Mouse (Mus musculus) forebrain, embryonic 12.5 days (tissue): Measurements from ENCODE around the gene Zmiz1. TPM values are rescaled to one million over a fixed set of nuclear protein-coding genes. Genes with fewer than 3 reads are reported as not detected.

ENCODE experiments used
- ATAC-seq: fragments of 200-750 bp; cut with Nextera tagmentation; 2 replicates; pipeline ENCODE4 v1.8.0; 2017; ENCODE audit warnings: moderate TSS enrichment; ENCODE audit not compliant: low FRiP score
- H3K27ac ChIP-seq: fragments of 300-500 bp; sonication (generic); 2 replicates; pipeline ENCODE4 v1.5.1; 2016; ENCODE audit warnings: mild to moderate bottlenecking
- H3K27me3 ChIP-seq: fragments of 300-500 bp; sonication (generic); 2 replicates; pipeline ENCODE4 v1.6.1; 2016; ENCODE audit warnings: mild to moderate bottlenecking
- H3K36me3 ChIP-seq: fragments of 300-500 bp; sonication (generic); replicated peaks from 2 replicates; pipeline ENCODE4 v1.6.1; 2016; ENCODE audit warnings: mild to moderate bottlenecking
- H3K4me1 ChIP-seq: fragments of 300-500 bp; sonication (generic); 2 replicates; pipeline ENCODE4 v1.6.1; 2016
- H3K4me2 ChIP-seq: fragments of 300-500 bp; sonication (generic); 2 replicates; pipeline ENCODE4 v1.6.1; 2016; ENCODE audit warnings: mild to moderate bottlenecking, moderate library complexity
- H3K4me3 ChIP-seq: fragments of 300-500 bp; sonication (generic); replicated peaks from 2 replicates; pipeline ENCODE4 v1.5.1; 2016; ENCODE audit warnings: mild to moderate bottlenecking
- H3K9ac ChIP-seq: fragments of 300-500 bp; sonication (generic); 2 replicates; pipeline ENCODE4 v1.6.1; 2016; ENCODE audit warnings: mild to moderate bottlenecking
- H3K9me3 ChIP-seq: fragments of 300-500 bp; sonication (generic); 2 replicates; pipeline ENCODE4 v1.6.1; 2016
- WGBS: fragments of 180-500 bp; shearing (Covaris S2); methylation state at CpG from one replicate; pipeline ENCODE4 v1.1.7; 2016; 5-methylcytosine and 5-hydroxymethylcytosine counted together
- polyA plus RNA-seq: library from polyadenylated mRNA; unstranded; fragments of >200 nt; fragmentation: Nextera tagmentation; extraction: Ambion mirVana; gene quantifications from 2 replicates; pipeline ENCODE4 v1.2.1, GENCODE M21; 2016

Gene Zmiz1
- 64.1 and 68.3 TPM in 2 replicates for polyA plus RNA-seq

GRCm38 (mm10) chr14:25459016-25459393 is at the start of gene Zmiz1:
Gene Zmiz1, plus strand, starts transcription at chr14:25459185.
- no peaks in the 10 kb centered on the region for H3K9me3 ChIP-seq
- peak within 1 kb of the TSS; percentile 100 for H3K27ac ChIP-seq
- peak; percentile 52 for ATAC-seq
- H3K36me3 ChIP-seq: no peaks in the 10 kb centered on the region
- WGBS: under 1% methylated on average over 42 of the region's 42 CpGs
- H3K4me2 ChIP-seq: peak within 1 kb of the TSS; percentile 98
- no peaks in the 10 kb centered on the region for H3K27me3 ChIP-seq
- peak within 1 kb of the TSS; percentile 99 for H3K9ac ChIP-seq
- peak within 1 kb of the TSS; percentile 97 for H3K4me3 ChIP-seq
- peaks cover 60% of the 10 kb centered on the region for H3K4me1 ChIP-seq

DNA sequence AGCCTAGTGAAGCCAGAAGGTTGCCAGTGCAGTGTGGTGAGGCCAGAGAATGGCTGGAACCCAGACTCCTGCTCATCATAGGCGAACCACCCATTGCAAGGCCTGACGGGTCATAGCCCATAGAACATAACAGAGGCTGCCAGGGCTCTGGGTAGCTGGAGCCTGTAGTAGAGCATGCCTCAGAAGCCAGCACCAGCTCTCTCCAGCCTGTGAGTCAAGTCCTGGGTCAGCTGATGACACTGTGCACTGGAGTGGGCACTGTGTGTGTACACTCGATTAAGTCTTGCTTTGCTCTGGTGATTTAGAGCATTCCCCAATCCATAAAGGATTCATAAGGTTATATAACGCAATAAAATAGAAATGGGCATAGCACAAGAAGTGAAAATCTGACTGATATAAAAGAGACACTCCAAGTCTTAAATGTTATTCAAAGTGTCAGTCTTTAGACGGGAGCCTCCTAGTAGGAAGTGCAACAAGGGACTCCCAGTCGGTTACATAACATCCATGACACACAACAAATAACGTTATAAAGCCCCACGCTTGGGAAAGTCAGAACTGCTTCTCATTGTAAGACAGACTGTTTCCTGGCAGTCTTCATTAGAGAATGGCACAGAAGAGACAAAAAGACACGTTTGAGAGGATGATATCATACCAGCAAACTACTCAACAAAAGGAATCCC is 47.0 kb upstream of the Zmiz1 start:
- no peak overlapping the region for H3K27ac ChIP-seq
- 89% methylated on average over 9 of the region's 9 CpGs for WGBS

DNA sequence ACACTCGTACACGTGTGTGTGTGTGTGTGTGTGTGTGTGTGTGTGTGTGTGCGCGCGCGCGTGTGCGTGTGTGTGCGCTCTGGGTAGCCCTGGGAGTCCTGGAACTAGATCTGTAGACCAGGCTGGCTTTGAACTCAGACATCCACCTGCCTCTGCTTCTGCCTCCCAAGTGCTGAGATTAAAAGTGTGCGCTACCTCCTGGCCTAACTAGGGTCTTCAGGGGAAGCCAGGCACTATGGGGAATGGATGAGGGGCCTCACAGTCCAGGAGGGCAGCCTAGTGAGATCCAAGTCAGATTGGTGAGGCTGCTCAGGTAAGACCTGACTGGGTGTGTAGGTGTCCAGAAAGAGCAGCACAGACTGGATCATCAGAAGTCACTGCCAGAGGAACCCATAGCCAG is 46.2 kb upstream of the Zmiz1 start:
- H3K27ac ChIP-seq: no peak overlapping the region
- H3K4me2 ChIP-seq: no peak overlapping the region
- H3K9ac ChIP-seq: no peak overlapping the region
- no peak overlapping the region for H3K4me3 ChIP-seq
- 91% methylated on average over 10 of the region's 10 CpGs for WGBS
- ATAC-seq: no peak
- H3K27me3 ChIP-seq: no peaks in the 10 kb centered on the region
- H3K4me1 ChIP-seq: peaks cover 3% of the 10 kb centered on the region; the same call in 1 of the 2 replicates
- no peaks in the 10 kb centered on the region for H3K36me3 ChIP-seq
- H3K9me3 ChIP-seq: no peaks in the 10 kb centered on the region

More for the DNA sequence above, 47.0 kb upstream of the Zmiz1 start:
- H3K9ac ChIP-seq: no peak overlapping the region
- no peaks in the 10 kb centered on the region for H3K27me3 ChIP-seq
- H3K4me2 ChIP-seq: no peak overlapping the region
- peaks cover 6% of the 10 kb centered on the region; the same call in 1 of the 2 replicates for H3K4me1 ChIP-seq
- no peaks in the 10 kb centered on the region for H3K36me3 ChIP-seq
- no peaks in the 10 kb centered on the region for H3K9me3 ChIP-seq
- ATAC-seq: no peak
- H3K4me3 ChIP-seq: no peak overlapping the region

GRCm38 (mm10) chr14:25413510-25413909 is 45.5 kb upstream of the Zmiz1 start:
- H3K36me3 ChIP-seq: no peaks in the 10 kb centered on the region
- H3K9ac ChIP-seq: no peak overlapping the region
- no peaks in the 10 kb centered on the region for H3K9me3 ChIP-seq
- no peak overlapping the region for H3K4me2 ChIP-seq
- H3K4me1 ChIP-seq: peaks cover 3% of the 10 kb centered on the region; the same call in 1 of the 2 replicates
- H3K4me3 ChIP-seq: no peak overlapping the region
- no peak for ATAC-seq
- 78% methylated on average over 3 of the region's 3 CpGs for WGBS
- no peak overlapping the region for H3K27ac ChIP-seq
- no peaks in the 10 kb centered on the region for H3K27me3 ChIP-seq

- H3K4me1 ChIP-seq: peaks cover 3% of the 10 kb centered on the region; the same call in 1 of the 2 replicates
- no peak overlapping the region for H3K27ac ChIP-seq
- no peaks in the 10 kb centered on the region for H3K27me3 ChIP-seq
- ATAC-seq: no peak
- no peak overlapping the region for H3K9ac ChIP-seq
- no peak overlapping the region for H3K4me3 ChIP-seq
- H3K4me2 ChIP-seq: no peak overlapping the region
- no peaks in the 10 kb centered on the region for H3K36me3 ChIP-seq
- 87% methylated on average over 4 of the region's 4 CpGs for WGBS
- H3K9me3 ChIP-seq: no peaks in the 10 kb centered on the region
These were observed 44.9 kb upstream of the Zmiz1 start for GRCm38 (mm10) chr14:25414115-25414514.

- Histone ChIP-seq H3K4me2 (no peak overlapping the region), H3K9ac (no peak overlapping the region), H3K27ac (no peak overlapping the region), H3K4me1 (peaks cover 18% of the 10 kb centered on the region), H3K4me3 (no peak overlapping the region), H3K27me3 (no peaks in the 10 kb centered on the region), H3K9me3 (no peaks in the 10 kb centered on the region), H3K36me3 (no peaks in the 10 kb centered on the region)
- no peak for ATAC-seq
- 83% methylated on average over 7 of the region's 7 CpGs for WGBS
These were observed 38.8 kb upstream of the Zmiz1 start for GRCm38 (mm10) chr14:25420001-25420690.

DNA sequence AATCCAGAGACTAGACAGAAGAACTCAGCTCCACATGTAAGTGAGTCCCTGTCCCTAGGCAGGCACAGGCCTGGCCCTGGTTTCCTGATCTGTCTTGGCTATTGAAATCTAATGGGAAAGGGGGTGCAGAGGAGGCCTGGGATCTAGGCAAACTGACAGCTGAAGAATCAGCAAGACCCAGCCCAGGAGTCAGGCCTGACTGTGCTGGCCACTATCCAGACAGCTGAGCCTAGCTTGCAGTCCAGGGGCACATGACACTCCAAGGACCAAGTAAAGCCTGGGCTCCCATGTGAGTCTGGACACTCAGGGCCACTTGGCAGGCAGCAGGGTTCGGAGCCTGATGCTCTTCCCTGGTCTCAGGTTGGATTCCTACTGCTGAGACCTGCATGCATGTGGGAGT is 38.0 kb upstream of the Zmiz1 start:
- Histone ChIP-seq H3K4me1 (peaks cover 18% of the 10 kb centered on the region), H3K27me3 (no peaks in the 10 kb centered on the region), H3K4me2 (no peak overlapping the region), H3K36me3 (no peaks in the 10 kb centered on the region), H3K9ac (no peak overlapping the region), H3K9me3 (no peaks in the 10 kb centered on the region), H3K4me3 (no peak overlapping the region), H3K27ac (peak overlapping the region; percentile 75)
- no peak for ATAC-seq
- WGBS: 94% methylated on average over 1 of the region's 1 CpGs

GRCm38 (mm10) chr14:25421596-25422001 is 37.4 kb upstream of the Zmiz1 start:
- Histone ChIP-seq H3K4me2 (no peak overlapping the region), H3K9me3 (no peaks in the 10 kb centered on the region), H3K4me1 (peaks cover 18% of the 10 kb centered on the region), H3K4me3 (no peak overlapping the region), H3K27me3 (no peaks in the 10 kb centered on the region), H3K27ac (peak overlapping the region; percentile 75), H3K9ac (no peak overlapping the region), H3K36me3 (no peaks in the 10 kb centered on the region)
- ATAC-seq: peak; percentile 82
- 47% methylated on average over 13 of the region's 13 CpGs for WGBS

DNA sequence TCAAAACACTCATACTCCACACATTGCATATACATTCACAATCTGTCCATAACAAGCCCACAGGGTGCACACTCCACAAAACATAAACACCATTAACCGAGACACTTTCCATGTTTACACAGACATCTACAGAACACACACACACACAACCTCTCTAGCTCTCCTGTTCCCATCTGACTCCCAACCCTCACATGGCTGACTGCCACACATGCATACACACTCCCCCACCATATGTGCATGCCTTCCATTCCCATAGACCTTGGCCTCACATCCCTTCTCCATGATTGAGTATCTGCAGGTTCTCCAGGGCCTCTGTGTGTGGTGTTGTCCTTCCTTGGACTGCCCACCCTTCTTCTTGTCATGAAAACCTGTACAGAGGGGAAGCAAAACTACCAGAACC is 36.0 kb upstream of the Zmiz1 start:
- H3K4me2 ChIP-seq: no peak overlapping the region
- H3K4me3 ChIP-seq: no peak overlapping the region
- no peak overlapping the region for H3K27ac ChIP-seq
- WGBS: 93% methylated on average over 1 of the region's 1 CpGs
- ATAC-seq: no peak
- no peaks in the 10 kb centered on the region for H3K9me3 ChIP-seq
- no peaks in the 10 kb centered on the region for H3K36me3 ChIP-seq
- no peak overlapping the region for H3K9ac ChIP-seq
- peaks cover 18% of the 10 kb centered on the region for H3K4me1 ChIP-seq
- no peaks in the 10 kb centered on the region for H3K27me3 ChIP-seq

DNA sequence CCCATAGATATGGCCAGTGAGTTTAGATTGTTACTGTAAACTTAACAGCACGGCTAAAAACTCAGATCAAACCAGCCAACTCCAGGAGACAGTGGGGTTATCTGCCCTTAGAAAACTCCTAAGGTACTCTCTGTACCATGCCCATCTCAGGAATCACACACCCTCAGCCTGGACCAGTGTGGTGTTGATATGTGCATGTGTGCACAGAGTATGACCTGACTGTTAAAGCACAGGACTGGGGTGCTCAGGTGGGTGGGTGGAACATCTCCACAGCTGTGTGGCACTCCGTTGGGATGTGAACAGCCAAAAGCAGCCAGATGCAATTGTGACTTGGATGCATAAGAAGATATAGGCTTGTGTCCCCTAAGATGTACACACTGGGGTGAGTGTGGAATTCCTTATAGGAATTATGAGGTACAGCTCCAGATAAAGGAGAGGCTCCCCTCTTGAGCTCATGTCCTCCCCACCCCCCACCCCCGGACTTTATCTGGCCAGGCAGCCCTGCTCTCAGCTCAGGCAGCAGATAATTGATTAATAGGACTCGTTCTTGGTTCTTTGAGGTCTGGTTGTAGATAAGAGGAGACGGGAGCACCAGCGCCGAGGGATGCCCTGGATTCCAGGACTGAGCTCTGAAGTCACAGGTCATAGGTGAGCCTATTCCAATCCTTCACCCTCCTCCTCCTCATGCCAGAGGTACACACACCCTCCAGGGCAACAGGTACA is 35.1 kb upstream of the Zmiz1 start:
- Histone ChIP-seq H3K36me3 (no peaks in the 10 kb centered on the region), H3K4me3 (no peak overlapping the region), H3K9me3 (no peaks in the 10 kb centered on the region), H3K9ac (no peak overlapping the region), H3K4me1 (peaks cover 18% of the 10 kb centered on the region), H3K27me3 (no peaks in the 10 kb centered on the region), H3K4me2 (no peak overlapping the region), H3K27ac (no peak overlapping the region)
- ATAC-seq: no peak
- 81% methylated on average over 7 of the region's 7 CpGs for WGBS

- Histone ChIP-seq H3K9ac (no peak overlapping the region), H3K9me3 (no peaks in the 10 kb centered on the region), H3K4me3 (no peak overlapping the region), H3K36me3 (no peaks in the 10 kb centered on the region), H3K27me3 (no peaks in the 10 kb centered on the region), H3K4me1 (peaks cover 10% of the 10 kb centered on the region; the same call in 1 of the 2 replicates), H3K4me2 (no peak overlapping the region), H3K27ac (no peak overlapping the region)
- no peak for ATAC-seq
These were observed 20.7 kb upstream of the Zmiz1 start for GRCm38 (mm10) chr14:25438255-25438654.

GRCm38 (mm10) chr14:25440116-25440515 is 18.9 kb upstream of the Zmiz1 start:
- Histone ChIP-seq H3K36me3 (no peaks in the 10 kb centered on the region), H3K9me3 (no peaks in the 10 kb centered on the region), H3K27me3 (no peaks in the 10 kb centered on the region), H3K9ac (no peak overlapping the region), H3K4me1 (peaks cover 10% of the 10 kb centered on the region; the same call in 1 of the 2 replicates), H3K4me3 (no peak overlapping the region), H3K4me2 (no peak overlapping the region), H3K27ac (no peak overlapping the region)
- ATAC-seq: no peak
- 26% methylated on average over 1 of the region's 1 CpGs for WGBS
